Mouse (Mus musculus) C2C12 (cell line): Measurements from ENCODE around the gene Celf2. TPM values are rescaled to one million over a fixed set of nuclear protein-coding genes. Genes with fewer than 3 reads are reported as not detected.

Experiments used
- H3K27me3 ChIP-seq: one replicate; pipeline ENCODE4 v1.6.1; 2011; ENCODE audit not compliant: control insufficient read depth, insufficient read depth, insufficient read length
- H3K36me3 ChIP-seq: one replicate; pipeline ENCODE4 v1.6.1; 2011; ENCODE audit not compliant: control insufficient read depth, insufficient read depth
- H3K4me3 ChIP-seq: one replicate; pipeline ENCODE4 v1.5.1; 2011; ENCODE audit warnings: mild to moderate bottlenecking, control low read depth; ENCODE audit not compliant: poor library complexity, insufficient read depth, severe bottlenecking
- H3K79me2 ChIP-seq: one replicate; pipeline ENCODE4 v1.6.1; 2011; ENCODE audit not compliant: control insufficient read depth, insufficient read depth
- H3K79me3 ChIP-seq: one replicate; pipeline ENCODE4 v1.6.1; 2011; ENCODE audit warnings: low read depth, control low read depth
- H3ac ChIP-seq: one replicate; pipeline ENCODE3; 2011; ENCODE audit warnings: low read depth; ENCODE audit not compliant: control insufficient read depth, insufficient read length
- CEBPB ChIP-seq: IDR thresholded peaks from one replicate; pipeline ENCODE4 v1.6.1; 2011; ENCODE audit warnings: low read depth, mild to moderate bottlenecking, control low read depth, moderate library complexity
- CTCF ChIP-seq: IDR thresholded peaks from one replicate; pipeline ENCODE4 v1.5.1; 2011; ENCODE audit not compliant: control insufficient read depth, insufficient read depth, insufficient read length
- FOSL1 ChIP-seq: IDR thresholded peaks from one replicate; pipeline ENCODE4 v1.8.0; 2011; ENCODE audit warnings: mild to moderate bottlenecking, low read length; ENCODE audit not compliant: poor library complexity, insufficient read depth, severe bottlenecking
- MAX ChIP-seq: IDR thresholded peaks from one replicate; pipeline ENCODE4 v1.6.1; 2011; ENCODE audit warnings: mild to moderate bottlenecking, control low read depth
- MYOD1 ChIP-seq: IDR thresholded peaks from one replicate; pipeline ENCODE4 v1.6.1; 2011; ENCODE audit warnings: low read depth; ENCODE audit not compliant: control insufficient read depth, insufficient read length
- MYOG ChIP-seq: IDR thresholded peaks from one replicate; pipeline ENCODE4 v1.6.1; 2011; ENCODE audit not compliant: control insufficient read depth, insufficient read length; ENCODE audit errors: extremely low read depth
- USF1 ChIP-seq: IDR thresholded peaks from one replicate; pipeline ENCODE4 v1.6.1; 2011; ENCODE audit warnings: low read depth, mild to moderate bottlenecking, control low read depth, moderate library complexity
- polyA plus RNA-seq: library from polyadenylated mRNA; unstranded; fragments of >200 nt; fragmentation: generic; extraction: Trizol; gene quantifications from one replicate; pipeline ENCODE4 v1.2.1, GENCODE M21; 2012; ENCODE audit warnings: missing spikeins

Celf2 gene
- polyA plus RNA-seq, 1 experiment = 14.3 TPM

GRCm38 (mm10) chr2:6945638-6946415 is 563.5 kb downstream of the Celf2 start:
- H3K79me3 ChIP-seq = no peaks in the 10 kb centered on the region
- no peaks in the 10 kb centered on the region for H3K79me2 ChIP-seq
- no peaks in the 10 kb centered on the region for H3K36me3 ChIP-seq
- TF ChIP-seq FOSL1 (no peak), CTCF (no peak), MYOG (no peak), USF1 (no peak), CEBPB (no peak), MAX (no peak), MYOD1 (no peak)
- no peaks in the 10 kb centered on the region for H3K27me3 ChIP-seq
- no peak overlapping the region for H3K4me3 ChIP-seq
- no peak overlapping the region for H3ac ChIP-seq

DNA sequence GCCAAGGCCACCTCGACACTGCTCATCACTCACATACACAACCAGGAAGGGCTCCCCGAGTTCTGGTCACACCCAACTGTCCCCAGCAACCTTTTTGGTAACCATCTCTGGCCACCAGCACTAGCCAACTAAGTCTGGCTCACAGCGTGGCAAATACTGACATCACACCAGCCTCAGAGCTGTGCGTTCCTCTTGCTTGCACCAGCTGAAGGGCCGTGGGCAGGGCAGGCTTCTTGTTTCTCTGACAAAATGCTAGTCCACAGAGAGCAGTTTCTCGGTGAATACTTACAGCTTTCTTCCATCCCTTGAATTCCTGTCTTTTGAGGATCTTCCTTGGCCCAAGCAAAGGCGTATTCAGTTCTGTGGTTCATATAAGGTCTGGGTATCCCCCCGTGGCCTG is 565.7 kb downstream of the Celf2 start:
- Histone ChIP-seq H3K27me3 (no peaks in the 10 kb centered on the region), H3K79me3 (no peaks in the 10 kb centered on the region), H3K36me3 (no peaks in the 10 kb centered on the region), H3K4me3 (no peak overlapping the region), H3K79me2 (no peaks in the 10 kb centered on the region), H3ac (no peak overlapping the region)
- no peak for TF ChIP-seq MAX
- TF ChIP-seq CEBPB = no peak
- no peak for TF ChIP-seq MYOD1
- TF ChIP-seq MYOG = no peak
- no peak for TF ChIP-seq USF1
- TF ChIP-seq FOSL1 = no peak
- TF ChIP-seq CTCF = no peak

- Histone ChIP-seq H3K27me3 (no peaks in the 10 kb centered on the region), H3K79me2 (no peaks in the 10 kb centered on the region), H3K4me3 (no peak overlapping the region), H3ac (no peak overlapping the region), H3K36me3 (no peaks in the 10 kb centered on the region), H3K79me3 (no peaks in the 10 kb centered on the region)
- TF ChIP-seq CEBPB = no peak
These were observed 566.5 kb downstream of the Celf2 start for GRCm38 (mm10) chr2:6942635-6943390.

DNA sequence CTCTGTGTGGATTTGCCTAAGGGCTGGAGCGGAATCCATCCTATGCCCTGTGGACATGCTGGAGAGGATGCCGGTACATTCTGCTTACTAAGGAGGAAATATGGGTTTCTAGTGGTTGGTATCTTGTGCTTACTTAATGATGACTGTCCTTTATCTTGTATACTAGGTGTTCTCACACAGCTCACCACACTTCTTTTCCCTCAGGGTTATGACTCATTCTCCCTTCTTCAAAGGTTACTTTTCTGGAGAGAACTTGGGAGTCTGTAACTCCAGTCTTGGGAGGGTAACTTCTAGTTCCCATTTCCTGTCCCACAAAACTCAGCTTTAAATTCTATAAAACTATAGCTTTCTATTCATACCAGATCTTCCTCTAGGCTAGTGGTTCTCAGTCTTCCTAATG is 570.2 kb downstream of the Celf2 start:
- Histone ChIP-seq H3K27me3 (no peaks in the 10 kb centered on the region), H3K36me3 (no peaks in the 10 kb centered on the region), H3K79me3 (no peaks in the 10 kb centered on the region), H3K4me3 (no peak overlapping the region), H3ac (no peak overlapping the region), H3K79me2 (no peaks in the 10 kb centered on the region)
- no peak for TF ChIP-seq CTCF
- no peak for TF ChIP-seq MYOG
- no peak for TF ChIP-seq CEBPB
- TF ChIP-seq USF1 = no peak
- no peak for TF ChIP-seq MAX
- TF ChIP-seq FOSL1 = no peak
- TF ChIP-seq MYOD1 = no peak

DNA sequence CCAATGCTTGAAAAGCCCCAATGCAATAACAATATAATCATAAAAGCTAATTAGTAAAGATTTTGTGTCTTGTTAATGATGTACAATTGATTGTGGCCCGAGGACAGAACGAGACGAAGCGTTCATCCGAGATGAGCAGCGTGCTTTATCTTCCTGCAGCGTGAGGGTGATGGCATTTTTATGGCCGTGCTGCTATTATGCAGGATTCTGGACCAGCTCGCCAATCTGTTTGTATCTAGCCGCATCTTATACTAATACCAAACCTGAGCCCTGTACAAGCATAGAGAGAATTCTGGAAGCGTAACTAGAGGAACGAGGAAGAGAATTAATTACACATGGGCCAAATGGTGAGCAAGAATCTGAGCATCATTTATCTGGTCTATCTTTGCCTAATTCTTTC is 576.2 kb downstream of the Celf2 start:
- H3K27me3 ChIP-seq = no peaks in the 10 kb centered on the region
- H3K79me3 ChIP-seq = no peaks in the 10 kb centered on the region
- H3K36me3 ChIP-seq = no peaks in the 10 kb centered on the region
- no peaks in the 10 kb centered on the region for H3K79me2 ChIP-seq
- H3ac ChIP-seq = no peak overlapping the region
- no peak overlapping the region for H3K4me3 ChIP-seq
- no peak for TF ChIP-seq MAX
- TF ChIP-seq CTCF = no peak
- no peak for TF ChIP-seq MYOG
- no peak for TF ChIP-seq FOSL1
- TF ChIP-seq CEBPB = no peak
